Mouse (Mus musculus) gastrocnemius, adult 8-10 months (tissue): ENCODE measurements around the gene Ece1. TPM values are rescaled to one million over a fixed set of nuclear protein-coding genes. Genes with fewer than 3 reads are reported as not detected.
A peak's percentile ranks its signal among the peaks of the same experiment; 100 is the strongest.

Experiments used
- DNase-seq, 2 experiments: peaks; one replicate each; pipeline ENCODE4 v3.0.0; 2022; ENCODE audit warnings: low spot score in 2 of 2
- total RNA-seq, 4 experiments: library from RNA; stranded (reverse); gene quantifications; 2 replicates each; pipeline ENCODE4 v1.2.4; 2022

Gene Ece1
- total RNA-seq, 4 experiments from 2014 or later = 48.8 to 97.1 (median 69.4) TPM

DNA sequence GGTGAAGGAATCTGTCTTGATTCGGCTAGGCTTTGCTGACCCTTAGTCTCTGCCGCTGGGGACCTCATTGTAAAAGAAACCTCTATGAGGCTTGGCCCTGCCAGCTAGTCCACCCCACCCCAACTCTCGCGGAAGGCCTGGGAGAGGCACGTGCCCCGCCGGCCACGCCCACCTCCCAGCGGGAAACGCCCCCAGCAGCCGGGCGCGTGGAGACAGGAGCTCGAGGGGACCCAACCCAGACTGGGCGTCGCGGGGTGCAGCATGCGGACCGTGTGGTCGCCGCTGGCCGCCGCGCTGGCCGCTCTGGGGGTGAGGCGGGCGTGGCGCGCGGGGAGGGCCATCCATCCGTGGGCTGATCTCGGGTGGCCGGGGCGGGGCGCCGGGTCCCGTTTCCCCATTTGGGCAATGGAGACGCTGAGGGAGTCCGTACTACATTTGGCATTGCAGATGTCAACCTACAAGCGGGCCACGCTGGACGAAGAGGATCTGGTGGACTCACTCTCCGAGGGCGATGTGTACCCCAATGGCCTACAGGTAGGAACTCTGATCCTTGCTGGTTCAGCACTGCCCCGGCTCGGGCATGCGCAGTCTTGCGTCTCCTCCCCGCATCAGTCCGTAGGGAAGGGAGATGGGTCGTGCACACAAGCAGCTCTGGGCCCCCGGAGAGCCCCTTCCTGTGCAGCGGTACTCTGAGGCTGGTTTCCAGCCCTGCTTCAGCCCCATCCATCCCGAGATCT is 51.5 kb downstream of the Ece1 start:
- peak; percentile 68 to 76 for DNase-seq

DNA sequence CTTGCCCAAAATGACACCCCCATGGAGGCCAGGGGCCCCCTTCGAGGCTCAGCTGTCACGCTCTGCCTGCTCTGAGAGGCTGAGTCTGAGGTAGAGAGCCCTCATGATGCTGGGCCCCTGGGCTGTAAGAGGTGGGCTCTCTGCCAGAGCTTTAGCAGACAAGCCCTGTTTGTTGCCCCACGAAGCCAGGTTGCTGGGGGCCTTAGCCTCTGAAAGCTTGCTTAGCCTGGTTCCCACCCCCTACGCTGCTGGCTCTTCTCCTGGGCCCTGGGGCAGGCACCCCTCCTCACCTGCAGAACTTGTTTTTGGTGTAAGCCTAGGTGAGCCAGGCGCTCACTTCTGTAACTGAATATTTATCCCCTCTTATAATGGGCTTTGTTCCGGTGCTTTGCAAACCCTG is 55.6 kb downstream of the Ece1 start:
- no peak for DNase-seq

- DNase-seq = no peak
Observed at GRCm38 (mm10) chr4:137918559-137918958, 56.5 kb downstream of the Ece1 start.

DNA sequence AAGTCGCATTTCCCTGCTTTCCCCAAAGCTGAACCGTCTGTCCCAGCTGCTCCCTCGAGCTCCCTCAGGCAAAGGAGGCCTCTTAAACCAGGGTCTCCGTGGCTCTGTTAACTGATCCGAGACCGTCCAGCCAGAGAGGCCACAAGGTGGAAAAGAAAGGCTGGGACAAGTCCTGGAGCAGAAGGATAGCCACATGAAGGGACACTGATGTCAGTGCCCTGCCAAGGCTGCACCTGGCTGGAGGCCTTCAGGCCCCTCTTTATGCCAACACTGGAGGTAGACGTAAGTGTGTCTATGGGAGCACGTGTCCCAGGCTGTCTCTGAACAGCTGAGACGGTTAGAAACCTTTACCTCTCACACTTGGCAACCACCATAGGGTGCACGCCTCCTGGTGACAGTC is 57.1 kb downstream of the Ece1 start:
- DNase-seq = no peak

GRCm38 (mm10) chr4:137920005-137920404 is 58.0 kb downstream of the Ece1 start:
- no peak for DNase-seq

- no peak for DNase-seq
Observed at GRCm38 (mm10) chr4:137920500-137920961, 58.5 kb downstream of the Ece1 start.

GRCm38 (mm10) chr4:137921510-137921909 is 59.5 kb downstream of the Ece1 start:
- DNase-seq = no peak

- DNase-seq = no peak
Observed at GRCm38 (mm10) chr4:137923052-137923451, 61.0 kb downstream of the Ece1 start.

- DNase-seq = no peak
Observed at GRCm38 (mm10) chr4:137925176-137925575, 63.1 kb downstream of the Ece1 start.

DNA sequence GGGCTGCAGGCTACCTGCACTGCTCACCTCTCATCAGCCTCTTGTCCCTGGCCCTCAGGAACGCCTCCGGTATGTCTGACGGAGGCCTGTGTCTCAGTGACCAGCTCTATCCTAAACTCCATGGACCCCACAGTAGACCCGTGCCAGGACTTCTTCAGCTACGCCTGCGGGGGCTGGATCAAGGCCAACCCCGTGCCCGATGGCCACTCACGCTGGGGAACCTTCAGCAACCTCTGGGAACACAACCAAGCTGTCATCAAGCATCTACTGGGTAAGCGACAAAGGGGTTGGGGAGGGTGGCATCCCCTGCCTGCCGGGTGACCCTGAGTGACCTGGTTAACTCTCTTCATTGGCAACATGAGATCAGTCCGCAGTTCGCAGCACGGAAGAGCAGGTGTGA is 64.1 kb downstream of the Ece1 start:
- no peak for DNase-seq

GRCm38 (mm10) chr4:137927136-137927535 is 65.1 kb downstream of the Ece1 start:
- no peak for DNase-seq

DNA sequence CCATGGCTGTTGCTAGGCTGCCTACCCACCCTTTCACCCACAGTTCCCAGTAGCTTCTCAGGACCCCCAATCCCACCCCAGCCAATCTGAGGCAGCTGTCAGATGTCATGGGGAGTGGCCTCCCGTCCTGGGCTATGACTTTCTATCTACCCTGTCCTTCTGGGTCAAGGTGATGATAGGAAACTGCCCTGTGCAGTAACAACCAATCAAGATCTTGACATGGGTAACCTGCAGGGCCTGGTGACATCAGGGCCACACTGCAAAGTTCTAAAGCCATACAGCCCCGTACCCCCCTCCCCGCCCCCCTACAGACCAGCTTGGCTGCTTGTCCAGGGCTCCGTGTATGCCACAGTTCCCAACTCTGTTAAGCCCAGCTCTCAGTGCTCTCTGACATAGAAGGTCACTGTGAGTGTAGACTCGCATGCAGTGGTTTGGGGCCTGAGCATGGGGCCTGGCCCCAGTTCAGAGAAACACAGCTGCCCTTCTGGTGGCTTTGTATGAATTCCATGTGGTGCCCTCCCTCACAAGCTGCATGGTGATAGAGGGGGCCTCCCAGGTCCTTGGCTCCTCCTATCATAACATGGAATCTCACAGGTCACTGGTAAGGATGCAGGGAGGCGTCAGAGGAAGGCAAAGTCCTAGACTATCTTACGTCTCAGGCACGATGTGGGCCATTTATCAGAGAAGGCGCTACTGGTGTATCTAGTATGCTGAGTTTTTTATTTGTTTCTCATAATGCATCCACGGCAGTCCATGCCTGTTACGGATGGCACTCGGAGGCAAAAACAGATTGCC is 65.9 kb downstream of the Ece1 start:
- DNase-seq = no peak

DNA sequence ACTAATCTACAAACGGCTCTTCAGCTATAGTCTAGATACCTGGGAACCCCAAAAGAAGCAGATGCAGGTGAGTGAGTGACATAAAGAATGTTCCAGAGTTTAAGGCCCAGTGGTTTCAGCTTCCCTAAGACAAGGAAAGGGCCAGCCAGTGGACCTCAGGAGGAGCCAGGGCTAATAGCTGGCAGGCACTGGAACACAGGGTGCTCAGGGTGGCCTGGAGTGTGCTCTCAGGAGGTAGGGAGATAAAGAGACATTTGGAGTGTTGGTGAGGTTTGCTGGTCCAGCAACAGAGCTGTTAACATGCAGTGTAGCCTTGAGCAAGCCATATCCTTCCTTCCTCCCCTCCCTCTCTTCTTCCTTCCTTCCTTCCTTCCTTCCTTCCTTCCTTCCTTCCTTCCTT is 66.8 kb downstream of the Ece1 start:
- DNase-seq = no peak

DNA sequence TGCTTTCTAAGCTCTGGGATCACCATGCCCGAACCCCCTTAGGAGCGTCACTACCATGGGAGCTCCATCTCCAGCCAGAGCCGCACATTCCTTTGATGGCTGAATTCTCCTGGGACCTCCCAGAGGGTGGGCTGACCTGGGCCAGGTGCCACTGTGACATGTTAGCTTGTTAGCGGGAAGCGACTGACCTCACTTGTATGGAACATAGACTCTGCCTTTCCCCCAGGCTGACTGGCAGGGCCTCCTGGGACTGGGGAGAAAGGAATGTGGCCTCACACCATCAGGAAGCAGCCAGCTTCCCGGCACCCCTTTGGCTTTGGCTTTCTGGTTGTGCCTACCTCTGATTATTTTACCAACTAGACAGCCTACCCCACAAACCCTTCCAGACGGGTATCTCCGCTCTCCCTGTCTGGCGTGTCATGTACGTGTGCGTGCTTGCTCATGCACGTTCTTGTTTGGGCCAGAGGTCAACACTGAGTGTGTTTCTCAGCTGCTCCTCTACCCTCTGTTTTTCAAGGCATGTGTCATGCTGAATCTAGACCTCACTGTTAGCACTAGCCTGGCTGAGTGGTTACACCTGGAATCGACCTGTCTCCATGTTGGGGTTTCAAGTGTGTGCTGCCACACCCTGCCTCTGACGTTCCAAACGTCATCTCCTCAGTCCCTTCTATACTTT is 67.4 kb downstream of the Ece1 start:
- no peak for DNase-seq

GRCm38 (mm10) chr4:137930500-137931008 is 68.5 kb downstream of the Ece1 start:
- no peak for DNase-seq

- peak; percentile 59 to 72 for DNase-seq
Observed at GRCm38 (mm10) chr4:137931009-137931757, 69.1 kb downstream of the Ece1 start.

GRCm38 (mm10) chr4:137932554-137933178 is 70.6 kb downstream of the Ece1 start:
- DNase-seq = no peak

- DNase-seq = no peak
Observed at GRCm38 (mm10) chr4:137933328-137933727, 71.3 kb downstream of the Ece1 start.

DNA sequence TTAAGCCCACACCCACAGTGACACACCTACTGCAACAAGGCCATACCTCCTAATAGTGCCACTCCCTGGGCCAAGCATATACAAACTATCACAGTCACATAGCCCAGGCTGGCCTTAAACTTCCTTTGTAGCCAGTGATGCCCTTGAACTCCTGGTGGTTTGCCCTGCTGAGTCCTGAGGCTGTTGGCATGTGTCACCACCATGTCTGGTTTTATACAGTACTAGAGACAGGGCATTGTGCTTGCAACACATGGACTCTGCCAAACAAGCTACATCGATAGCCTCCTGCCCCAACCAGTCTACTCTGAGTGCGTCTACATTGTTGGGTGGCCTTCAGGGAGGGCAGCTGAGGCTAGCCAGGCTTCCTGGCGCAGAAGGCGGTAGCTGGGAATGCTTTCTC is 74.1 kb downstream of the Ece1 start:
- DNase-seq = no peak

- no peak for DNase-seq
Observed at GRCm38 (mm10) chr4:137940061-137940460, 78.0 kb downstream of the Ece1 start.
